Mouse (Mus musculus) myocyte (in vitro differentiated cells): Measurements from ENCODE around the gene Serping1. TPM values are rescaled to one million over a fixed set of nuclear protein-coding genes. Genes with fewer than 3 reads are reported as not detected.

Experiments
- H3K27me3 ChIP-seq: one replicate; pipeline ENCODE4 v1.6.1; 2011; ENCODE audit not compliant: control insufficient read depth, insufficient read depth, insufficient read length
- H3K36me3 ChIP-seq: one replicate; pipeline ENCODE4 v1.6.1; 2011; ENCODE audit not compliant: control insufficient read depth, insufficient read depth
- H3K4me2 ChIP-seq: one replicate; pipeline ENCODE4 v1.6.1; 2011; ENCODE audit warnings: low read depth, control low read depth
- H3K4me3 ChIP-seq: one replicate; pipeline ENCODE4 v1.5.1; 2011; ENCODE audit warnings: mild to moderate bottlenecking, control low read depth, moderate library complexity
- H3K79me2 ChIP-seq: one replicate; pipeline ENCODE4 v1.6.1; 2011; ENCODE audit not compliant: control insufficient read depth, insufficient read depth
- H3ac ChIP-seq: one replicate; pipeline ENCODE4 v1.6.1; 2011; ENCODE audit not compliant: control insufficient read depth, insufficient read length
- CEBPB ChIP-seq: IDR thresholded peaks from 2 replicates; pipeline ENCODE4 v1.6.1; 2011; ENCODE audit warnings: mild to moderate bottlenecking, moderate library complexity; ENCODE audit not compliant: poor library complexity, insufficient read depth, severe bottlenecking
- E2F4 ChIP-seq: IDR thresholded peaks from one replicate; pipeline ENCODE4 v1.6.1; 2011; ENCODE audit warnings: mild to moderate bottlenecking, control low read depth, moderate library complexity; ENCODE audit not compliant: insufficient read depth
- MAX ChIP-seq: IDR thresholded peaks from one replicate; pipeline ENCODE4 v1.6.1; 2011; ENCODE audit warnings: low read depth, mild to moderate bottlenecking, control low read depth
- MYOD1 ChIP-seq, 3 experiments: IDR thresholded peaks; one replicate each; pipeline ENCODE4 v1.6.1; 2011; ENCODE audit warnings: control low read depth in 2 of 3, low read depth in 2 of 3, mild to moderate bottlenecking in 2 of 3, moderate library complexity in 1 of 3; ENCODE audit not compliant: insufficient read length in 2 of 3, control insufficient read depth in 1 of 3
- MYOG ChIP-seq, 3 experiments: IDR thresholded peaks; one replicate each; pipeline ENCODE4 v1.6.1; 2011; ENCODE audit warnings: control low read depth in 2 of 3, low read depth in 2 of 3, mild to moderate bottlenecking in 2 of 3; ENCODE audit not compliant: insufficient read length in 2 of 3, control insufficient read depth in 1 of 3, insufficient read depth in 1 of 3
- POLR2A ChIP-seq: IDR thresholded peaks from one replicate; pipeline ENCODE4 v1.6.1; 2011; ENCODE audit warnings: low read depth, mild to moderate bottlenecking, control low read depth, moderate library complexity; ENCODE audit not compliant: insufficient read length
- POLR2AphosphoS2 ChIP-seq: IDR thresholded peaks from one replicate; pipeline ENCODE4 v1.6.1; 2011; ENCODE audit warnings: low read depth, control low read depth; ENCODE audit not compliant: insufficient read length
- REST ChIP-seq: IDR thresholded peaks from one replicate; pipeline ENCODE4 v1.6.1; 2011; ENCODE audit warnings: mild to moderate bottlenecking, control low read depth, moderate library complexity; ENCODE audit not compliant: insufficient read depth, insufficient read length
- SRF ChIP-seq: IDR thresholded peaks from one replicate; pipeline ENCODE4 v1.6.1; 2011; ENCODE audit warnings: low read depth; ENCODE audit not compliant: control insufficient read depth, insufficient read length
- TCF12 ChIP-seq: IDR thresholded peaks from one replicate; pipeline ENCODE4 v1.6.1; 2011; ENCODE audit warnings: mild to moderate bottlenecking, control low read depth; ENCODE audit not compliant: poor library complexity, insufficient read depth, severe bottlenecking
- TCF3 ChIP-seq: IDR thresholded peaks from one replicate; pipeline ENCODE4 v1.6.1; 2011; ENCODE audit warnings: low read depth, control low read depth; ENCODE audit not compliant: insufficient read length
- USF1 ChIP-seq: IDR thresholded peaks from one replicate; pipeline ENCODE4 v1.6.1; 2011; ENCODE audit warnings: low read depth, mild to moderate bottlenecking, control low read depth, moderate library complexity
- polyA plus RNA-seq: library from polyadenylated mRNA; unstranded; fragments of >200 nt; fragmentation: generic; extraction: Trizol; gene quantifications from one replicate; pipeline ENCODE4 v1.2.1, GENCODE M21; 2012; ENCODE audit warnings: missing spikeins

Serping1 gene
- polyA plus RNA-seq, 1 experiment, result 0.62 TPM

DNA sequence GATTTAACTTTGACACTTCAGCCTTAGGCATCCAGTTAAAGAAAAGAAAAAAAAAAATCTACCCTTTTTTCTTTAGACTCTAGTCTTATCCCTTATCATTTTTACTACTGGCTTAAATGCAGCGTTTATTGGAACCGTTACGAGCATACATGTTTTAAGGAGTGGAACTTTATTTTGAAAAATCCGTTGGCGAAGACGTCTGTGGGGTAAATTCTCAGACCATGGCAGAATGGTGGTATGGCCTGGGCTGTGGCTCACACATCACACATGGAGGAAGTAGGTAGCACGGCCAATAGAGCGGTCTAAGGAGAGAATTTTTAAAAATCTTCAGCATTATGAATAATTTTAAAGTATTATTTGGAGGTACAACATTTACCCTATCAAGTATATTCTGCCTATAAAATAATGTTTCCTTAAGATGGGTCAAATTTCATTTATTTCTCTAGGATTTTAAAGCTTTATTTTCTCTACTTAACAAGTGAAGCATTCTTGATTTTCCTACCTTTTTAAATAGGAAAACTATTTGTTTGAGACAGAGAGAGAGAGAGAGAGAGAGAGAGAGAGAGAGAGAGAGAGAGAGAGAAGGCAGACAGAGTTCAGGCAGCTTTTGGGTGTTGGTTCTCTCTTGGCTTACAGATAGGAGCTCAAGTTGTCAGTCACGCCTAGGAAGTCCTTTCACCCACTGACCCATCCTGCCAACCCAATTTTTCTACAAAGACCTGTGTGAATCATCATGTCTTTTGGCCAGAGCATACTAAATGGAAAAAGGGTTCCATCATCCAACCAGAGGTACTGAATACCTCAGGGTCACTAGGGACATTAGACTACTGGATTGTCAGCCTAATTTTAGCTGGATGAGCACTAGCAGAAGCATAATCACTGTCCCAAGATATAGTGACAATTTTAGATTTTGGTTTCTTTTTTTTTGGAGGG, 58.6 kb downstream of the Serping1 start:
- Histone ChIP-seq H3K79me2 (peaks cover 29% of the 10 kb centered on the region), H3K27me3 (no peaks in the 10 kb centered on the region), H3ac (no peak overlapping the region), H3K4me3 (peak overlapping the region; percentile 79), H3K4me2 (peak overlapping the region; percentile 98), H3K36me3 (peaks cover 5% of the 10 kb centered on the region)
- TF ChIP-seq MYOD1 (IDR thresholded peaks at IDR 0.05; ENCODE audit: control insufficient read depth in 1 of 3, insufficient read length in 2 of 3, low read depth in 2 of 3), result no peak
- no peak for TF ChIP-seq REST
- TF ChIP-seq SRF, result no peak
- no peak for TF ChIP-seq POLR2A
- TF ChIP-seq E2F4, result no peak
- no peak for TF ChIP-seq CEBPB
- TF ChIP-seq MAX, result no peak
- no peak for TF ChIP-seq POLR2AphosphoS2
- no peak for TF ChIP-seq TCF3
- TF ChIP-seq USF1, result no peak
- TF ChIP-seq MYOG (IDR thresholded peaks at IDR 0.05; ENCODE audit: control insufficient read depth in 1 of 3, insufficient read depth in 1 of 3, insufficient read length in 2 of 3, low read depth in 2 of 3), result no peak
- TF ChIP-seq TCF12, result no peak

DNA sequence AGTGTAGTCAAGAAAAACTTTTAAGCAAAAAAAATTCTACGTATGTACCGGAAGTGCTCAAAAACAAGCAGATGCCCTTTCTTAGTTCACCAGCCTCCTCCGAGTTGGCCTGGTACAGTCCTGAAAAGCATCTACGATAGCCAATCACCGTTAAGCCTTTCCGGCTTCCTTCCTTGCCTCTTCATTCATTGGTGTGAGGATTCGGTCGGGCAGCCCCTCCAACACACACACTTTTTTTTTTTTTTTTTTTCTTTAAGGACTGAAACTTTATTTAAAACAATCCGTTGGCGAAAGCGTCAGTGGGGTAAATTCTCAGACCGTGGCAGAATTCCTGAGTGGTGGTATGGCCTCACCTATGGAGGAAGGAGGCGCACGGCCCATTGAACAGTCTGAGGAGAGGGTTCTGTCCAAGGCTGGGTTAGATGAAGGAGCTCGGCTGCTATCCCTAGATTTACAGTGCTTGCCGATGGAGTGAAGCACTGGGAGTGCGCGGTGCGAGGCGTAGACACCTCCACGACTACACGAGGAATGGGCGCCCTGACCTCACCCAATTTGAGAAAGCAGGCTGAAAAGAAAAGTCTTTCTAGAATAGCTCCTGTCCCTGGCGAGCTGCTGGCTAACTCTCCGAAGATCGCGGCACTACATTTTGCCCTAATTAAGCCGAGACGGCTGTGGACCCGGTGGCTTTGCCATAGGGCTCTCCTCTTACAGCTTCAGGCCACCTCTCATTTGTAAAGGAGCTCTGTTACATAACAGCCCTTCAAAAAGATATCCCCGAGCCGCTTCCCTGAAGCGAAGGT, 59.5 kb downstream of the Serping1 start:
- TF ChIP-seq REST (no peak), POLR2A (peak; percentile 40)
- peaks cover 38% of the 10 kb centered on the region for H3K79me2 ChIP-seq
- H3K27me3 ChIP-seq, result no peaks in the 10 kb centered on the region
- peak overlapping the region; percentile 91 for H3ac ChIP-seq
- H3K4me2 ChIP-seq, result peak overlapping the region; percentile 98
- H3K36me3 ChIP-seq, result peaks cover 5% of the 10 kb centered on the region
- peak overlapping the region; percentile 79 for H3K4me3 ChIP-seq

Other genes with a start within 250 kb of the Serping1 start
- gene Ctnnd1, start 124.7 kb downstream of the Serping1 start, polyA plus RNA-seq, result 64.6 TPM
- 0.01 TPM for gene Btbd18, start 116.4 kb downstream of the Serping1 start, polyA plus RNA-seq
- gene Selenoh, start 104.7 kb downstream of the Serping1 start, polyA plus RNA-seq, result 129 TPM
- gene Gm28635, start 97.4 kb downstream of the Serping1 start, polyA plus RNA-seq, result not detected
- gene Med19, start 97.0 kb downstream of the Serping1 start, polyA plus RNA-seq, result 20.3 TPM
- gene Tmx2, start 96.3 kb downstream of the Serping1 start, polyA plus RNA-seq, result 113 TPM
- gene Zdhhc5, start 60.3 kb downstream of the Serping1 start, polyA plus RNA-seq, result 36.3 TPM
- 7.1 TPM for gene Clp1, start 48.1 kb downstream of the Serping1 start, polyA plus RNA-seq
- gene Ypel4, start 41.4 kb downstream of the Serping1 start, polyA plus RNA-seq, result 1.0 TPM
- gene Gm19426, start 31.8 kb downstream of the Serping1 start, polyA plus RNA-seq, result 3.0 TPM
- 16.2 TPM for gene Ube2l6, start 23.4 kb upstream of the Serping1 start, polyA plus RNA-seq
- 0.85 TPM for gene Smtnl1, start 47.2 kb upstream of the Serping1 start, polyA plus RNA-seq
- gene Timm10, start 51.6 kb upstream of the Serping1 start, polyA plus RNA-seq, result 102 TPM
- 2.0 TPM for gene Slc43a1, start 63.4 kb upstream of the Serping1 start, polyA plus RNA-seq
- gene Rtn4rl2, start 111.3 kb upstream of the Serping1 start, polyA plus RNA-seq, result 0.13 TPM
- gene Slc43a3, start 161.1 kb upstream of the Serping1 start, polyA plus RNA-seq, result 4.5 TPM
- gene Prg2, start 205.0 kb upstream of the Serping1 start, polyA plus RNA-seq, result not detected
- not detected for gene Prg3, start 212.8 kb upstream of the Serping1 start, polyA plus RNA-seq